Mouse (Mus musculus) cerebellum, adult 18-20 months (tissue): Measurements from ENCODE around the gene Zcchc10.
"Not testable (repeated sequence)": the region's sequence is repeated elsewhere in the genome, so short reads cannot be mapped to it uniquely, and the experiment has no call there.

ENCODE experiments used
- DNase-seq, 2 experiments: peaks; one replicate each; pipeline ENCODE4 v3.0.0; 2021

The Zcchc10 gene

GRCm38 (mm10) chr11:53324512-53324968 is at the start of gene Zcchc10:
Gene Zcchc10, plus strand, starts transcription at chr11:53324679.
- peak; percentile 89 to 92 for DNase-seq

- no peak for DNase-seq
These were observed 49.1 kb upstream of the Zcchc10 start for GRCm38 (mm10) chr11:53275358-53275757.

- no peak for DNase-seq
These were observed 46.1 kb upstream of the Zcchc10 start for GRCm38 (mm10) chr11:53278411-53278810.

GRCm38 (mm10) chr11:53285885-53286284 is 38.6 kb upstream of the Zcchc10 start:
- DNase-seq: no peak

GRCm38 (mm10) chr11:53290187-53290586 is 34.3 kb upstream of the Zcchc10 start:
- not testable (repeated sequence) for DNase-seq

GRCm38 (mm10) chr11:53290871-53291270 is 33.6 kb upstream of the Zcchc10 start:
- no peak for DNase-seq

- DNase-seq: no peak
These were observed 30.0 kb upstream of the Zcchc10 start for GRCm38 (mm10) chr11:53294441-53294840.

- no peak for DNase-seq
These were observed 27.6 kb upstream of the Zcchc10 start for GRCm38 (mm10) chr11:53296880-53297279.

GRCm38 (mm10) chr11:53297947-53298860 is 26.3 kb upstream of the Zcchc10 start:
- no peak for DNase-seq

- DNase-seq: peak; percentile 34 to 58
These were observed 24.7 kb upstream of the Zcchc10 start for GRCm38 (mm10) chr11:53299551-53300329.

- DNase-seq: peak; percentile 98 to 99
These were observed 23.9 kb upstream of the Zcchc10 start, which contains the start of gene Hspa4 for GRCm38 (mm10) chr11:53300330-53301166. Gene Hspa4, minus strand, starts transcription at chr11:53300457.

GRCm38 (mm10) chr11:53301167-53301515 is 23.3 kb upstream of the Zcchc10 start:
- DNase-seq: peak in 1 of 2 experiments; percentile 8

- no peak for DNase-seq
These were observed 20.2 kb upstream of the Zcchc10 start for GRCm38 (mm10) chr11:53304044-53304840.

GRCm38 (mm10) chr11:53306965-53307364 is 17.5 kb upstream of the Zcchc10 start:
- no peak for DNase-seq

- DNase-seq: no peak
These were observed 16.9 kb upstream of the Zcchc10 start for GRCm38 (mm10) chr11:53307558-53308065.

GRCm38 (mm10) chr11:53308251-53308864 is 16.1 kb upstream of the Zcchc10 start:
- no peak for DNase-seq

GRCm38 (mm10) chr11:53308884-53309310 is 15.6 kb upstream of the Zcchc10 start:
- no peak for DNase-seq

GRCm38 (mm10) chr11:53311385-53311784 is 13.1 kb upstream of the Zcchc10 start:
- DNase-seq: no peak

- not testable (repeated sequence) for DNase-seq
These were observed 11.7 kb upstream of the Zcchc10 start for GRCm38 (mm10) chr11:53312823-53313222.

- no peak for DNase-seq
These were observed 9.7 kb upstream of the Zcchc10 start for GRCm38 (mm10) chr11:53314770-53315173.

- DNase-seq: no peak
These were observed 7.5 kb upstream of the Zcchc10 start for GRCm38 (mm10) chr11:53316996-53317395.
